Mouse (Mus musculus) kidney, embryonic 14.5 days (tissue): ENCODE data around the gene Gm3532. TPM values are rescaled to one million over a fixed set of nuclear protein-coding genes. Genes with fewer than 3 reads are reported as not detected.
"Not testable (repeated sequence)": the region's sequence is repeated elsewhere in the genome, so short reads cannot be mapped to it uniquely, and the experiment has no call there.

Source experiments
- ATAC-seq: fragments of 200-750 bp; cut with Nextera tagmentation; 2 replicates; pipeline ENCODE4 v1.8.0; 2017; ENCODE audit warnings: moderate number of reproducible peaks, mild to moderate bottlenecking, moderate TSS enrichment, moderate library complexity; ENCODE audit not compliant: low FRiP score, low TSS enrichment
- H3K27ac ChIP-seq: fragments of 300-500 bp; sonication (generic); 2 replicates; pipeline ENCODE4 v1.5.1; 2014; ENCODE audit warnings: low read depth, mild to moderate bottlenecking, low read length, moderate library complexity, mixed read lengths
- H3K27me3 ChIP-seq: fragments of 300-500 bp; sonication (generic); 2 replicates; pipeline ENCODE4 v1.6.1; 2014; ENCODE audit warnings: mild to moderate bottlenecking, low read length; ENCODE audit not compliant: control insufficient read depth, insufficient read depth
- H3K36me3 ChIP-seq: fragments of 300-500 bp; sonication (generic); 2 replicates; pipeline ENCODE4 v1.6.1; 2014; ENCODE audit warnings: low read length, mixed read lengths; ENCODE audit not compliant: control insufficient read depth, insufficient read depth
- H3K4me1 ChIP-seq: fragments of 300-500 bp; sonication (generic); 2 replicates; pipeline ENCODE4 v1.6.1; 2014; ENCODE audit warnings: low read length, mixed read lengths; ENCODE audit not compliant: control insufficient read depth, insufficient read depth
- H3K4me2 ChIP-seq: fragments of 300-500 bp; sonication (generic); replicated peaks from 2 replicates; pipeline ENCODE4 v1.6.1; 2014; ENCODE audit warnings: low read depth, mild to moderate bottlenecking, low read length
- H3K4me3 ChIP-seq: fragments of 300-500 bp; sonication (generic); 2 replicates; pipeline ENCODE4 v1.5.1; 2014; ENCODE audit warnings: mild to moderate bottlenecking, low read length
- H3K9ac ChIP-seq: fragments of 300-500 bp; sonication (generic); 2 replicates; pipeline ENCODE4 v1.6.1; 2014; ENCODE audit warnings: low read depth, mild to moderate bottlenecking, low read length, moderate library complexity
- H3K9me3 ChIP-seq: fragments of 300-500 bp; sonication (generic); 2 replicates; pipeline ENCODE4 v1.6.1; 2016; ENCODE audit warnings: low read length; ENCODE audit not compliant: control insufficient read depth
- WGBS: fragments of 180-500 bp; shearing (Covaris S2); extraction: QIAGEN DNeasy Blood & Tissue Kit; methylation state at CpG from one replicate; pipeline ENCODE4 v1.1.7; 2014; 5-methylcytosine and 5-hydroxymethylcytosine counted together
- polyA plus RNA-seq: library from polyadenylated mRNA; unstranded; fragments of >200 nt; fragmentation: Nextera tagmentation; extraction: Ambion mirVana; gene quantifications from 2 replicates; pipeline ENCODE4 v1.2.1, GENCODE M21; 2014

The Gm3532 gene
- not detected in 2 replicates for polyA plus RNA-seq

GRCm38 (mm10) chr14:5538196-5538595 is at the start of gene Gm3532:
TSS of gene Gm3532 (plus strand) at chr14:5538496.
- not testable (repeated sequence) for H3K4me3 ChIP-seq, H3K4me1 ChIP-seq, ATAC-seq, H3K27me3 ChIP-seq, H3K36me3 ChIP-seq, H3K9ac ChIP-seq, H3K27ac ChIP-seq, H3K4me2 ChIP-seq, H3K9me3 ChIP-seq
- no CpG with 5 or more reads among the region's 2 CpGs for WGBS

GRCm38 (mm10) chr14:5501374-5501773 is 36.9 kb upstream of the Gm3532 start, which contains the start of gene Gm3488:
TSS of gene Gm3488 (plus strand) at chr14:5501674.
- H3K36me3 ChIP-seq, H3K4me2 ChIP-seq, H3K9ac ChIP-seq, H3K27me3 ChIP-seq, ATAC-seq, H3K4me3 ChIP-seq, H3K4me1 ChIP-seq, H3K27ac ChIP-seq, H3K9me3 ChIP-seq: not testable (repeated sequence)
- WGBS: no CpG with 5 or more reads among the region's 35 CpGs

Other genes starting within 250 kb of the Gm3532 start
- gene Gm3542, start 203.6 kb upstream of the Gm3532 start, polyA plus RNA-seq: not detected in 2 replicates
- 0.47 TPM in 1 of 2 replicates, not detected in the other for gene Gm3500, start 149.4 kb upstream of the Gm3532 start, polyA plus RNA-seq
- gene Gm3194, start 83.0 kb upstream of the Gm3532 start, polyA plus RNA-seq: 0.61 and 1.2 TPM in 2 replicates
- gene Gm8246, start 60.7 kb upstream of the Gm3532 start, polyA plus RNA-seq: not detected in 2 replicates
- not detected in 2 replicates for gene Gm3187, start 54.3 kb upstream of the Gm3532 start, polyA plus RNA-seq
- gene Gm3488, start 36.8 kb upstream of the Gm3532 start, polyA plus RNA-seq: 1.2 and 1.3 TPM in 2 replicates
- not detected in 2 replicates for gene Gm8265, start 94.5 kb downstream of the Gm3532 start, polyA plus RNA-seq
- not detected in 2 replicates for gene Gm9603, start 149.0 kb downstream of the Gm3532 start, polyA plus RNA-seq
- gene Gm3373, start 203.1 kb downstream of the Gm3532 start, polyA plus RNA-seq: 0.11 and 0.13 TPM in 2 replicates